Mouse (Mus musculus) ES-E14 (cell line): ENCODE measurements around the gene Col8a1.

Experiments used
- CHD2 ChIP-seq: IDR thresholded peaks from 2 replicates; pipeline ENCODE4 v1.6.1; 2014; ENCODE audit warnings: mild to moderate bottlenecking, low read depth, low read length, inconsistent platforms
- HCFC1 ChIP-seq: IDR thresholded peaks from 2 replicates; pipeline ENCODE4 v1.6.1; 2012; ENCODE audit warnings: low read length, inconsistent platforms, borderline replicate concordance; ENCODE audit not compliant: insufficient read depth
- MAFK ChIP-seq: IDR thresholded peaks from 2 replicates; pipeline ENCODE4 v1.6.1; 2014; ENCODE audit warnings: mild to moderate bottlenecking, low read depth, low read length, inconsistent platforms; ENCODE audit not compliant: insufficient read depth
- ZC3H11A ChIP-seq: IDR thresholded peaks from 2 replicates; pipeline ENCODE4 v1.6.1; 2012; ENCODE audit warnings: low read depth, mild to moderate bottlenecking, inconsistent platforms, low read length, borderline replicate concordance
- ZNF384 ChIP-seq: IDR thresholded peaks from 2 replicates; pipeline ENCODE4 v1.6.1; 2012; ENCODE audit warnings: low read depth, low read length, inconsistent platforms

GRCm38 (mm10) chr16:57796321-57796720 lies 41.8 kb upstream of the Col8a1 start:
- TF ChIP-seq ZC3H11A (no peak), MAFK (no peak), HCFC1 (no peak), ZNF384 (no peak), CHD2 (no peak)
